Mouse (Mus musculus) spleen, adult 2 months (tissue): ENCODE results near the gene Slc24a1. TPM values are rescaled to one million over a fixed set of nuclear protein-coding genes. Genes with fewer than 3 reads are reported as not detected.

Experiments
- DNase-seq, 2 experiments: peaks; one replicate each; pipeline versions ENCODE4 v3.0.0 to v3.0.0-alpha.2; 2012 to 2021; ENCODE audit warnings: low spot score in 2 of 2, low read depth in 1 of 2
- H3K27ac ChIP-seq: fragments of 200-500 bp; 2 replicates; pipeline ENCODE4 v1.5.1; 2012; ENCODE audit warnings: low read length, inconsistent platforms; ENCODE audit not compliant: insufficient read depth
- H3K27me3 ChIP-seq: fragments of 200-500 bp; 2 replicates; pipeline ENCODE4 v1.6.1; 2012; ENCODE audit warnings: mild to moderate bottlenecking, moderate library complexity, low read length, inconsistent platforms; ENCODE audit not compliant: control insufficient read depth, insufficient read depth
- H3K36me3 ChIP-seq: fragments of 200-500 bp; 2 replicates; pipeline ENCODE4 v1.6.1; 2012; ENCODE audit warnings: mild to moderate bottlenecking, low read length, inconsistent platforms; ENCODE audit not compliant: control insufficient read depth, insufficient read depth
- H3K4me1 ChIP-seq: fragments of 200-500 bp; 2 replicates; pipeline ENCODE4 v1.6.1; 2011; ENCODE audit warnings: inconsistent platforms; ENCODE audit not compliant: control insufficient read depth, insufficient read depth, insufficient read length
- H3K4me3 ChIP-seq: fragments of 200-500 bp; 2 replicates; pipeline ENCODE4 v1.5.1; 2011; ENCODE audit warnings: mild to moderate bottlenecking, inconsistent platforms; ENCODE audit not compliant: insufficient read depth, insufficient read length; ENCODE audit errors: extremely low read depth
- CTCF ChIP-seq: fragments of 200-500 bp; IDR thresholded peaks from 2 replicates; pipeline ENCODE4 v1.5.1; 2011; ENCODE audit warnings: mild to moderate bottlenecking, inconsistent platforms; ENCODE audit not compliant: insufficient read depth, insufficient read length, insufficient replicate concordance; ENCODE audit errors: extremely low read depth
- POLR2A ChIP-seq: fragments of 200-500 bp; IDR thresholded peaks from 2 replicates; pipeline ENCODE4 v1.6.1; 2011; ENCODE audit warnings: low read depth, low read length, inconsistent platforms
- WGBS: fragments of 180-500 bp; shearing (Covaris S2); methylation state at CpG from one replicate; pipeline ENCODE4 v1.1.7; 2018; 5-methylcytosine and 5-hydroxymethylcytosine counted together
- polyA plus RNA-seq: library from polyadenylated mRNA; depleted of rRNA; stranded (reverse); fragments of >200 nt; gene quantifications from 2 replicates; pipeline ENCODE4 v1.2.3, GENCODE M21; 2012; rRNA removed

Slc24a1 gene
- polyA plus RNA-seq, 1 experiment = not detected

DNA sequence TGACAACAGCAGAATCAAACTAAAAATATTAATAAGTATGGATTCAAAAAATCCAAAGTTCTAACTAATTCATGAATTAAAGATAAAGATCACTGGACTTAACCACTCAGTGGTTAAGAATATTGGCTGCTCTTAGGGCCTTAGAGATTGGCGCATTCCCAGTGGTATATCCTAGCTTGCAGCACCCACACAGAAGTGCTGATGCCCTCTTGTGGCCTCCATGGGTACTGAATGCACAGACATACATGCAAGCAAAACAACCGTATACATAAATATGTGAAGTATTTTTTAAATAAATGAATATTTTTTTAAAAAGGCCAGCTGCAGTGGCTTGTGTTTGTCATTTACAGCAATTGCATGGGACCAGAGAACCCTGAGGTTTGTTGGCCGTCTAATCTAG lies 48.0 kb downstream of the Slc24a1 start:
- Histone ChIP-seq H3K27ac (no peak overlapping the region), H3K4me3 (no peak overlapping the region), H3K4me1 (no peaks in the 10 kb centered on the region), H3K36me3 (peaks cover 41% of the 10 kb centered on the region), H3K27me3 (no peaks in the 10 kb centered on the region)
- peak; percentile 49 to 68 for DNase-seq
- TF ChIP-seq POLR2A (no peak), CTCF (peak; percentile 63; the same call in 1 of the 2 replicates)
- WGBS = 74% methylated on average over 3 of the region's 3 CpGs

DNA sequence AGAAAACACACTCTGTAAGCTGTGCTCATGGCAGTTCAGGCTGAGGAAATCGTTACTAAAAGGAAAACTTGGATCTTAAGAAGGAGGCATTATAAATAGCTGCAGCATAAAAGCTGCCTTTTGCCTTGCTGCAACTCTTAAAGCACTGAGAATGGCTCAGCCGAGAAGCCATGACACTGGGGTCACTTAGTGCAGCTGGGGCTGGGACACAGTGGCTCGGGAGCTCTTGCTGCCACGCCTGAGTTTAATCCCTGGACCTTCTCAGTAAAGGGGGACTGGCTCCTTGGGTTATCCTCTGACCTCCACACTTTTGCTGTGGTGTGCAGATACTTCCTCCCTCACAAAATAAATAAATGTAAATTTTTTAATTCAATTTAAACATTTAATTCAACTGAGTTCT lies 48.5 kb downstream of the Slc24a1 start:
- Histone ChIP-seq H3K27me3 (no peaks in the 10 kb centered on the region), H3K4me3 (no peak overlapping the region), H3K4me1 (no peaks in the 10 kb centered on the region), H3K27ac (no peak overlapping the region), H3K36me3 (peaks cover 40% of the 10 kb centered on the region)
- TF ChIP-seq POLR2A (no peak), CTCF (no peak)
- 80% methylated on average over 4 of the region's 4 CpGs for WGBS
- DNase-seq = no peak

DNA sequence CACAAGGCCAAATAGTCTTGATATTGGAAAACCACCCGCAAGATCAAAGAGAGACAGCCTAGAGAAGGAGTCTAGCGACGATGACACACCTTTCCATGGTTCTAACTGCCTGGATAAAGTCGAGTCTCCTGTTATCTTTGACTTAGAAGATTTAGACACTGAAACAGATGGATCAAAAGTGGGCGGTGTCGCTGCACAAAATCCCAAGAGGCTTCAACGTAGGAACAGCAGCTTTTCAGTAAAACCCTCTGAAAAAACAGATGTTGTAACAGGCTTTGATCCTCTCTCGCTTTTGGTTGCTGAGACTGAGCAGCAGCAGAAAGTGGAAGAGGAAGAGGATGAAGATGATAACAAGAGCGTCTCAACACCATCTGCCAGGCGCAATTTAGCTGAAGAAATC lies 54.8 kb downstream of the Slc24a1 start:
- H3K4me3 ChIP-seq = no peak overlapping the region
- H3K27me3 ChIP-seq = no peaks in the 10 kb centered on the region
- no peak overlapping the region for H3K27ac ChIP-seq
- no peak for TF ChIP-seq CTCF
- TF ChIP-seq POLR2A = no peak
- no peak for DNase-seq
- peaks cover 40% of the 10 kb centered on the region for H3K36me3 ChIP-seq
- 89% methylated on average over 10 of the region's 10 CpGs for WGBS
- no peaks in the 10 kb centered on the region for H3K4me1 ChIP-seq

DNA sequence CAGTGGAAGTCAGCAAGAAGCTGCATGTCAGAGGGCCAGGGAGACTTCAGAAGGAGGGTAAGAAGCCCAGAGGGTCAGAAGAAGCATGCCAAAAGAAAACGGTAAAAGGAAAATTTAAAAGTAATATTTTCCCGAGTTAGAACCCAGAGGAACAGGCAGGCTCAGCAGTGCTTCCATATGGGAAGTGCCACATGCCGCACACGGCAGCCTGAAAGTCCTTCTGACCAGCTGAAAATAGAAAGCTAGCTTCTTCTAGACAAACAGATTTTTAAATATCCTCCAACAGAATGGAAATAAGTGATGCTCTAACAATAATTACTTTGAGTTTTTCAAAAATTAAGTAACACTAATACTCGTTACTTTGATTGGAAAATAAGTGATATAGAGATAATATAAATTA lies 65.4 kb downstream of the Slc24a1 start:
- no peaks in the 10 kb centered on the region for H3K27me3 ChIP-seq
- H3K4me3 ChIP-seq = no peak overlapping the region
- H3K27ac ChIP-seq = no peak overlapping the region
- H3K36me3 ChIP-seq = peaks cover 29% of the 10 kb centered on the region
- no peak for DNase-seq
- 95% methylated on average over 5 of the region's 5 CpGs for whole genome bisulfite sequencing
- TF ChIP-seq CTCF (no peak), POLR2A (no peak)
- H3K4me1 ChIP-seq = no peaks in the 10 kb centered on the region

Other genes starting within 250 kb of the Slc24a1 start
- 33.1 and 38.4 TPM in 2 replicates for gene Rab11a, start 213.8 kb downstream of the Slc24a1 start, polyA plus RNA-seq
- 22.2 and 25.9 TPM in 2 replicates for gene Dennd4a, start 140.3 kb downstream of the Slc24a1 start, polyA plus RNA-seq
- 9.2 and 9.6 TPM in 2 replicates for gene Ints14, start 9.3 kb upstream of the Slc24a1 start, polyA plus RNA-seq
- 12.4 and 14.4 TPM in 2 replicates for gene Hacd3, start 70.1 kb upstream of the Slc24a1 start, polyA plus RNA-seq
- gene Dpp8, start 80.8 kb upstream of the Slc24a1 start, polyA plus RNA-seq = 32.6 and 39.7 TPM in 2 replicates
- 1.4 and 1.9 TPM in 2 replicates for gene Igdcc4, start 149.9 kb upstream of the Slc24a1 start, polyA plus RNA-seq
- gene Igdcc3, start 189.6 kb upstream of the Slc24a1 start, polyA plus RNA-seq = 0.27 and 0.30 TPM in 2 replicates
- 7.4 and 9.1 TPM in 2 replicates for gene Parp16, start 243.7 kb upstream of the Slc24a1 start, polyA plus RNA-seq